Mouse (Mus musculus): ENCODE measurements around the gene Zfp605. TPM values are rescaled to one million over a fixed set of nuclear protein-coding genes. Genes with fewer than 3 reads are reported as not detected.

Zfp605 gene
- polyA plus RNA-seq, 1 experiment = 9.8 TPM

DNA sequence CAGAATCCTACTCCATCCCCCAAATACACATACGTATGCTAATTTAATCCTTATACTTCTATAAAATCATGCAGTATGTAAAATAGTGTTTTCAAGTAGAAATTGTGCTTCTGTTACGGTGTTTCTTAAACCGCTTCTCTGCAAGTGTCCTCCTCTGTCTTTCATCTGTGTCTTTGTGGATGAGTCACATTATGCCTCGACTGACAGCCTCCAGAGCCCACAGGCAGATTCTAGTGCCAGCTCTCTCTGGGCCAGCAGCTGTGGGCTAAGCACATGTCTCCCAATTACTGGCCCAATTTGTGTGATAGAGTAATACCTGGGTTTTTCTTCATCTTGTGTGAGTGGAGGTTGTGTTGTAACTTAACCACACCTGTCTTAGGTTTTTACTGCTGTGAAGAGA, 59.5 kb downstream of the Zfp605 start:
- Histone ChIP-seq H3K27me3 (ENCODE audit: control insufficient read depth, insufficient read depth, low read length, poor library complexity, severe bottlenecking) (no peaks in the 10 kb centered on the region), H3K27ac (ENCODE audit: insufficient read depth, low read length) (no peak overlapping the region), H3K36me3 (ENCODE audit: control insufficient read depth, insufficient read depth, low read length, poor library complexity, severe bottlenecking) (peaks cover 8% of the 10 kb centered on the region; the same call in 1 of the 2 replicates), H3K4me3 (ENCODE audit: low read depth, low read length) (no peak overlapping the region), H3K4me1 (ENCODE audit: control insufficient read depth, insufficient read depth, low read length) (no peaks in the 10 kb centered on the region), H3K9me3 (replicated peaks; ENCODE audit: control insufficient read depth, insufficient read depth, low read length, poor library complexity, severe bottlenecking) (no peaks in the 10 kb centered on the region), H3K9ac (ENCODE audit: low read depth, poor library complexity, severe bottlenecking) (no peak overlapping the region)
- no peak for TF ChIP-seq CTCF (IDR thresholded peaks at IDR 0.05; ENCODE audit: low read depth, low read length)
- TF ChIP-seq POLR2A (IDR thresholded peaks at IDR 0.05; ENCODE audit: insufficient read depth, low read length) = no peak
- TF ChIP-seq EP300 (IDR thresholded peaks at IDR 0.05; ENCODE audit: insufficient read depth, low read depth, low read length) = no peak

DNA sequence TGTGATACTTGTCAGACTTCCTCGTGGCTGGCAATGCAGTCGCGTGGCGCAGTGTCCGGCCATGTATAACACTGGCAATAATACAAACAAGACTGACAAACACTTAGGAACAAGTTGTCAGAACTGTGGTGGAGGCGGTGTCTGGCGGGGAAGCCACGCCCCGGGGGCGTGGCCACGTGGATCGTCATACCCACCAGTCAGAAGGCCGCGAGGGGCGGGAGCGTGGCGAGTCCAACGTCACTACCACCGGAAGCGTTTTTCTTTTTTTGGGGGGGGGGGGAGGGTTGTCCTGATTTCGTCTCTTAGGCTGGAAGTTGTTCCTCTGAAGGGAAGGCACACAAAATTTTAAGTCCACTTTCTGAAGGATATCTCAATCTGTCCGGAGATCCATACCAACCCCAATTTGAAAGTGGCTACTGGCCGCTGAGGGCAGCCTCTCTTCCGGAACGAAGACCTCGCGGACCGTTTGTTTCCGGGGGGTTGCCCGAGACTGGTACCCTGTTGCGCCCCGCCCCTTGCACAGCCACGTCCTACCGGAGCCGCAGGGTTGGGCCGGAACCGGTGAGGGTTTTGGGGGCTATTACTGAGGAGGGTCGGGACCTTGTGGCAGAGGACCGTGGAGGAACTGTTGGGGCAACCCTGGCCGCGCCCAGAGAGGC, 66.6 kb downstream of the Zfp605 start, which contains the start of gene Golga3:
Gene Golga3 (plus strand): TSS at position 340 of the 659 bp plus-strand sequence.
- Histone ChIP-seq H3K36me3 (ENCODE audit: control insufficient read depth, insufficient read depth, low read length, poor library complexity, severe bottlenecking) (no peaks in the 10 kb centered on the region), H3K27me3 (ENCODE audit: control insufficient read depth, insufficient read depth, low read length, poor library complexity, severe bottlenecking) (no peaks in the 10 kb centered on the region), H3K9ac (ENCODE audit: low read depth, poor library complexity, severe bottlenecking) (peak within 1 kb of the TSS; percentile 42), H3K9me3 (replicated peaks; ENCODE audit: control insufficient read depth, insufficient read depth, low read length, poor library complexity, severe bottlenecking) (no peaks in the 10 kb centered on the region), H3K27ac (ENCODE audit: insufficient read depth, low read length) (no peak within 1 kb of the TSS), H3K4me1 (ENCODE audit: control insufficient read depth, insufficient read depth, low read length) (no peaks in the 10 kb centered on the region), H3K4me3 (ENCODE audit: low read depth, low read length) (peak within 1 kb of the TSS; percentile 80)
- no peak for TF ChIP-seq CTCF (IDR thresholded peaks at IDR 0.05; ENCODE audit: low read depth, low read length)
- 0 out of 2 replicates have a peak, but pooled peaks have one; percentile 33 for TF ChIP-seq EP300 (IDR thresholded peaks at IDR 0.05; ENCODE audit: insufficient read depth, low read depth, low read length)
- TF ChIP-seq POLR2A (IDR thresholded peaks at IDR 0.05; ENCODE audit: insufficient read depth, low read length) = no peak

DNA sequence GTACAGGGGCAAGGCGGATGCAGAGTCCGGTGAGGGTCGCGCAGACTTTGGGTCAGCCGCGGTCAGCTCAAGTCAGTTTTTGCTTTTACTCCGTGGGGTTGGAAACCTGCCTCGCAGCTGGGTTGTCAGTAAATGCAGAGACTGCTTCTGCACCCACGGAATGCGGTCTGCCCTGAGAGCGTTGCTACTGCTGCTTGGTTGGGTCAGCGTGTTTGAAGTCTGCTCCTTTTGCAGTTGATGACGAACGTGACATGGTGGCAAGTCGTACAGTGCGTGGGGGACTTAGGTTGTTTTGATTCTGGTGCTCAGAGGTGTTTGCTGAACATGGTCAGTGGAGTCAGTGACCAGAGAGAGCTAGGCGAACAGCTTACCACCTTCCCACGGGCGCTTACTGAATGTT, 67.1 kb downstream of the Zfp605 start:
- Histone ChIP-seq H3K4me3 (ENCODE audit: low read depth, low read length) (peak overlapping the region; percentile 73), H3K27me3 (ENCODE audit: control insufficient read depth, insufficient read depth, low read length, poor library complexity, severe bottlenecking) (no peaks in the 10 kb centered on the region), H3K9ac (ENCODE audit: low read depth, poor library complexity, severe bottlenecking) (peak overlapping the region; percentile 42), H3K27ac (ENCODE audit: insufficient read depth, low read length) (no peak overlapping the region), H3K36me3 (ENCODE audit: control insufficient read depth, insufficient read depth, low read length, poor library complexity, severe bottlenecking) (no peaks in the 10 kb centered on the region), H3K4me1 (ENCODE audit: control insufficient read depth, insufficient read depth, low read length) (no peaks in the 10 kb centered on the region), H3K9me3 (replicated peaks; ENCODE audit: control insufficient read depth, insufficient read depth, low read length, poor library complexity, severe bottlenecking) (no peaks in the 10 kb centered on the region)
- no peak for TF ChIP-seq EP300 (IDR thresholded peaks at IDR 0.05; ENCODE audit: insufficient read depth, low read depth, low read length)
- no peak for TF ChIP-seq POLR2A (IDR thresholded peaks at IDR 0.05; ENCODE audit: insufficient read depth, low read length)
- TF ChIP-seq CTCF (IDR thresholded peaks at IDR 0.05; ENCODE audit: low read depth, low read length) = no peak

DNA sequence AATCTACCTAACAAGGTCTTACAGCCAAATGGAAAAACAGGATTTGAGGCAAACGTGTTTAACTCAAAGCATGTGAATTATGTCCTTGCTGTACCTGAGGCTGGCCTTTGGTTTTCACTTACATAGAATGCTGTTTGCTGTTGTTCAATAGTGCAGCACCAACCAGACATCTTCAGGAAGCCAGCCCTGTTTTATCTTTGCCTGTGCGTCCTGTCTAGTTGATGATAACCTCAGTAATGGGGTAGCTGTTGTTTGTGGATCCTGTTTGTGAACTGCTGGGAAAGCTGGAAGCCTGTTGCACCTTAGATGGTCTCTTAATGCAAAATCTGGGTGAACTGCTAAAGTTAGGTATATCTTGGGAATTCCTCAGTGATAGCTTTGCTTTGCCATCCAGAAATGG, 68.7 kb downstream of the Zfp605 start:
- Histone ChIP-seq H3K9ac (ENCODE audit: low read depth, poor library complexity, severe bottlenecking) (no peak overlapping the region), H3K9me3 (replicated peaks; ENCODE audit: control insufficient read depth, insufficient read depth, low read length, poor library complexity, severe bottlenecking) (no peaks in the 10 kb centered on the region), H3K36me3 (ENCODE audit: control insufficient read depth, insufficient read depth, low read length, poor library complexity, severe bottlenecking) (no peaks in the 10 kb centered on the region), H3K4me3 (ENCODE audit: low read depth, low read length) (no peak overlapping the region), H3K4me1 (ENCODE audit: control insufficient read depth, insufficient read depth, low read length) (no peaks in the 10 kb centered on the region), H3K27me3 (ENCODE audit: control insufficient read depth, insufficient read depth, low read length, poor library complexity, severe bottlenecking) (no peaks in the 10 kb centered on the region), H3K27ac (ENCODE audit: insufficient read depth, low read length) (no peak overlapping the region)
- TF ChIP-seq POLR2A (IDR thresholded peaks at IDR 0.05; ENCODE audit: insufficient read depth, low read length) (no peak), EP300 (IDR thresholded peaks at IDR 0.05; ENCODE audit: insufficient read depth, low read depth, low read length) (no peak), CTCF (IDR thresholded peaks at IDR 0.05; ENCODE audit: low read depth, low read length) (no peak)

Other genes with a start within 250 kb of the Zfp605 start
- gene Gm15446, start 186.7 kb upstream of the Zfp605 start, polyA plus RNA-seq (2011; ENCODE audit: insufficient read depth, insufficient read length, low read depth, missing spikeins) = 35.0 and 53.8 TPM in 2 replicates
- gene Zfp932, start 113.6 kb upstream of the Zfp605 start, polyA plus RNA-seq (2011; ENCODE audit: insufficient read depth, insufficient read length, low read depth, missing spikeins) = 40.2 and 54.1 TPM in 2 replicates
- 18.2 and 21.5 TPM in 2 replicates for gene Gm17655, start 37.6 kb upstream of the Zfp605 start, polyA plus RNA-seq (2011; ENCODE audit: insufficient read depth, insufficient read length, low read depth, missing spikeins)
- 13.5 and 16.9 TPM in 2 replicates for gene Gm35315, start 15.7 kb upstream of the Zfp605 start, polyA plus RNA-seq (2011; ENCODE audit: insufficient read depth, insufficient read length, low read depth, missing spikeins)
- 2.9 and 6.4 TPM in 2 replicates for gene Plcxd1, start 10.1 kb upstream of the Zfp605 start, polyA plus RNA-seq (2011; ENCODE audit: insufficient read depth, insufficient read length, low read depth, missing spikeins)
- 29.7 and 38.7 TPM in 2 replicates for gene Gtpbp6, start 1.9 kb upstream of the Zfp605 start, polyA plus RNA-seq (2011; ENCODE audit: insufficient read depth, insufficient read length, low read depth, missing spikeins)
- gene Chfr, start 25.8 kb downstream of the Zfp605 start, polyA plus RNA-seq (2011; ENCODE audit: insufficient read depth, insufficient read length, low read depth, missing spikeins) = 62.5 and 63.6 TPM in 2 replicates
- gene Golga3, start 66.6 kb downstream of the Zfp605 start, polyA plus RNA-seq (2011; ENCODE audit: insufficient read depth, insufficient read length, low read depth, missing spikeins) = 22.7 and 27.7 TPM in 2 replicates
- gene Ankle2, start 120.9 kb downstream of the Zfp605 start, polyA plus RNA-seq (2011; ENCODE audit: insufficient read depth, insufficient read length, low read depth, missing spikeins) = 52.3 and 58.4 TPM in 2 replicates
- 63.4 and 66.7 TPM in 2 replicates for gene Pgam5, start 159.8 kb downstream of the Zfp605 start, polyA plus RNA-seq (2011; ENCODE audit: insufficient read depth, insufficient read length, low read depth, missing spikeins)
- 10.5 and 14.5 TPM in 2 replicates for gene Pxmp2, start 176.1 kb downstream of the Zfp605 start, polyA plus RNA-seq (2011; ENCODE audit: insufficient read depth, insufficient read length, low read depth, missing spikeins)
- gene Pole, start 176.2 kb downstream of the Zfp605 start, polyA plus RNA-seq (2011; ENCODE audit: insufficient read depth, insufficient read length, low read depth, missing spikeins) = 80.9 and 81.8 TPM in 2 replicates
- gene P2rx2, start 233.1 kb downstream of the Zfp605 start, polyA plus RNA-seq (2011; ENCODE audit: insufficient read depth, insufficient read length, low read depth, missing spikeins) = 0.58 and 1.2 TPM in 2 replicates
- not detected in 2 replicates for gene Lrcol1, start 234.6 kb downstream of the Zfp605 start, polyA plus RNA-seq (2011; ENCODE audit: insufficient read depth, insufficient read length, low read depth, missing spikeins)

Data from ES-Bruce4 (cell line).